Mouse (Mus musculus) myocyte (in vitro differentiated cells): ENCODE measurements around the gene Sept11. TPM values are rescaled to one million over a fixed set of nuclear protein-coding genes. Genes with fewer than 3 reads are reported as not detected.

Experiments used
- H3K27me3 ChIP-seq: one replicate; pipeline ENCODE4 v1.6.1; 2011; ENCODE audit not compliant: control insufficient read depth, insufficient read depth, insufficient read length
- H3K36me3 ChIP-seq: one replicate; pipeline ENCODE4 v1.6.1; 2011; ENCODE audit not compliant: control insufficient read depth, insufficient read depth
- H3K4me2 ChIP-seq: one replicate; pipeline ENCODE4 v1.6.1; 2011; ENCODE audit warnings: low read depth, control low read depth
- H3K4me3 ChIP-seq: one replicate; pipeline ENCODE4 v1.5.1; 2011; ENCODE audit warnings: mild to moderate bottlenecking, control low read depth, moderate library complexity
- H3K79me2 ChIP-seq: one replicate; pipeline ENCODE4 v1.6.1; 2011; ENCODE audit not compliant: control insufficient read depth, insufficient read depth
- H3ac ChIP-seq: one replicate; pipeline ENCODE4 v1.6.1; 2011; ENCODE audit not compliant: control insufficient read depth, insufficient read length
- CEBPB ChIP-seq: IDR thresholded peaks from 2 replicates; pipeline ENCODE4 v1.6.1; 2011; ENCODE audit warnings: mild to moderate bottlenecking, moderate library complexity; ENCODE audit not compliant: poor library complexity, insufficient read depth, severe bottlenecking
- E2F4 ChIP-seq: IDR thresholded peaks from one replicate; pipeline ENCODE4 v1.6.1; 2011; ENCODE audit warnings: mild to moderate bottlenecking, control low read depth, moderate library complexity; ENCODE audit not compliant: insufficient read depth
- MAX ChIP-seq: IDR thresholded peaks from one replicate; pipeline ENCODE4 v1.6.1; 2011; ENCODE audit warnings: low read depth, mild to moderate bottlenecking, control low read depth
- MYOD1 ChIP-seq, 3 experiments: IDR thresholded peaks; one replicate each; pipeline ENCODE4 v1.6.1; 2011; ENCODE audit warnings: control low read depth in 2 of 3, low read depth in 2 of 3, mild to moderate bottlenecking in 2 of 3, moderate library complexity in 1 of 3; ENCODE audit not compliant: insufficient read length in 2 of 3, control insufficient read depth in 1 of 3
- MYOG ChIP-seq, 3 experiments: IDR thresholded peaks; one replicate each; pipeline ENCODE4 v1.6.1; 2011; ENCODE audit warnings: control low read depth in 2 of 3, low read depth in 2 of 3, mild to moderate bottlenecking in 2 of 3; ENCODE audit not compliant: insufficient read length in 2 of 3, control insufficient read depth in 1 of 3, insufficient read depth in 1 of 3
- POLR2A ChIP-seq: IDR thresholded peaks from one replicate; pipeline ENCODE4 v1.6.1; 2011; ENCODE audit warnings: low read depth, mild to moderate bottlenecking, control low read depth, moderate library complexity; ENCODE audit not compliant: insufficient read length
- POLR2AphosphoS2 ChIP-seq: IDR thresholded peaks from one replicate; pipeline ENCODE4 v1.6.1; 2011; ENCODE audit warnings: low read depth, control low read depth; ENCODE audit not compliant: insufficient read length
- REST ChIP-seq: IDR thresholded peaks from one replicate; pipeline ENCODE4 v1.6.1; 2011; ENCODE audit warnings: mild to moderate bottlenecking, control low read depth, moderate library complexity; ENCODE audit not compliant: insufficient read depth, insufficient read length
- SRF ChIP-seq: IDR thresholded peaks from one replicate; pipeline ENCODE4 v1.6.1; 2011; ENCODE audit warnings: low read depth; ENCODE audit not compliant: control insufficient read depth, insufficient read length
- TCF12 ChIP-seq: IDR thresholded peaks from one replicate; pipeline ENCODE4 v1.6.1; 2011; ENCODE audit warnings: mild to moderate bottlenecking, control low read depth; ENCODE audit not compliant: poor library complexity, insufficient read depth, severe bottlenecking
- TCF3 ChIP-seq: IDR thresholded peaks from one replicate; pipeline ENCODE4 v1.6.1; 2011; ENCODE audit warnings: low read depth, control low read depth; ENCODE audit not compliant: insufficient read length
- USF1 ChIP-seq: IDR thresholded peaks from one replicate; pipeline ENCODE4 v1.6.1; 2011; ENCODE audit warnings: low read depth, mild to moderate bottlenecking, control low read depth, moderate library complexity
- polyA plus RNA-seq: library from polyadenylated mRNA; unstranded; fragments of >200 nt; fragmentation: generic; extraction: Trizol; gene quantifications from one replicate; pipeline ENCODE4 v1.2.1, GENCODE M21; 2012; ENCODE audit warnings: missing spikeins

The Sept11 gene
- polyA plus RNA-seq, 1 experiment, result 114 TPM

DNA sequence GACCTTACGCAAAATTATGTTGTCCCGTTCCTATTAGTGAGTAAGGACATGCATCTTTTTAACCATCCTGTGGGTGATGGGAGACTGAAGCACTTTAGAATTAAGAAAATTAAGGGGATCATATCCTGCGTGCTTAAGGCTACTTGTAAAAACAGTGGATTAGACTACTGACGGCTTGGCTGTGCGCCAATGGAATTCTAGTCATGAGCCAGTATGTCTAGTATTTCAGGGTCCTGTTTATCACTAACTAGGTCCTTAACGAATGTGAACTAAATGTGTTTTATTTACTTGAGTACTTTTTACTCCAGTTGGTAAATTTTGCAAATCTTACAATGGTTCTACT, 113.7 kb downstream of the Sept11 start:
- Histone ChIP-seq H3K4me3 (peak overlapping the region; percentile 67), H3K4me2 (peak overlapping the region; percentile 94)
- TF ChIP-seq CEBPB (no peak), REST (no peak), TCF3 (no peak), POLR2AphosphoS2 (no peak), POLR2A (no peak), MYOD1 (IDR thresholded peaks at IDR 0.05; ENCODE audit: control insufficient read depth in 1 of 3, insufficient read length in 2 of 3, low read depth in 2 of 3) (no peak), MAX (no peak)

GRCm38 (mm10) chr5:93207555-93207954, 114.3 kb downstream of the Sept11 start:
- Histone ChIP-seq H3K4me3 (peak overlapping the region; percentile 67), H3K27me3 (no peaks in the 10 kb centered on the region), H3K4me2 (peak overlapping the region; percentile 94), H3ac (no peak overlapping the region), H3K79me2 (peaks cover 32% of the 10 kb centered on the region), H3K36me3 (no peaks in the 10 kb centered on the region)
- no peak for TF ChIP-seq SRF
- TF ChIP-seq MYOD1 (IDR thresholded peaks at IDR 0.05; ENCODE audit: control insufficient read depth in 1 of 3, insufficient read length in 2 of 3, low read depth in 2 of 3), result no peak
- TF ChIP-seq TCF12, result no peak
- TF ChIP-seq E2F4, result no peak
- TF ChIP-seq REST, result no peak
- no peak for TF ChIP-seq POLR2AphosphoS2
- TF ChIP-seq TCF3, result no peak
- TF ChIP-seq CEBPB, result no peak
- TF ChIP-seq POLR2A, result no peak
- no peak for TF ChIP-seq MAX
- no peak for TF ChIP-seq USF1

More for the DNA sequence above, 113.7 kb downstream of the Sept11 start:
- peaks cover 32% of the 10 kb centered on the region for H3K79me2 ChIP-seq
- H3ac ChIP-seq, result peak overlapping the region; percentile 99
- H3K36me3 ChIP-seq, result no peaks in the 10 kb centered on the region
- H3K27me3 ChIP-seq, result no peaks in the 10 kb centered on the region

GRCm38 (mm10) chr5:93218375-93218774, 125.1 kb downstream of the Sept11 start:
- H3K79me2 ChIP-seq, result no peaks in the 10 kb centered on the region
- no peak overlapping the region for H3ac ChIP-seq
- peaks cover 18% of the 10 kb centered on the region for H3K27me3 ChIP-seq
- no peak overlapping the region for H3K4me2 ChIP-seq
- no peak overlapping the region for H3K4me3 ChIP-seq
- no peaks in the 10 kb centered on the region for H3K36me3 ChIP-seq
- no peak for TF ChIP-seq CEBPB
- no peak for TF ChIP-seq TCF3
- TF ChIP-seq E2F4, result no peak
- TF ChIP-seq POLR2AphosphoS2, result no peak
- TF ChIP-seq MYOD1 (IDR thresholded peaks at IDR 0.05; ENCODE audit: control insufficient read depth in 1 of 3, insufficient read length in 2 of 3, low read depth in 2 of 3), result no peak
- TF ChIP-seq POLR2A, result no peak
- no peak for TF ChIP-seq SRF
- TF ChIP-seq MAX, result no peak
- TF ChIP-seq USF1, result no peak
- TF ChIP-seq REST, result no peak
- no peak for TF ChIP-seq MYOG (IDR thresholded peaks at IDR 0.05; ENCODE audit: control insufficient read depth in 1 of 3, insufficient read depth in 1 of 3, insufficient read length in 2 of 3, low read depth in 2 of 3)
- no peak for TF ChIP-seq TCF12

DNA sequence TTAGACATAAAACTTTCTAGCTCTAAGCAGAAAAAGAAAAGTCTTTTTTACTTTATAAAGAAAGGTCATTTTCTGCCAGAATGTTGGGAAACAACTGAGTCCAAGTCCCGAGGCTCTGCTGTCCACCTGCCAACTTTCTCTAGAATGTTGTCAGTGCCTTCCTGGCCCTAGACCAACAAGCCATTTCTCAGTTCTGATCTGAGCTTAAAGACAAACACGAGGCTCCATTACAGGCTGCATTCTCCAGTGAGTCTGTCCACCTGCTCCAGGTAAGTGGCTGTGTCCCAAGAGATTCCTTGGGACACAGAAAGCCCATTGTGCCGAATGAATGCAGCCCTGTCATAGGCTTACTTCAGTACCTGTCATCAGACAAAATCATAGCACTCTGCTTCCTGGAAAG, 128.4 kb downstream of the Sept11 start:
- Histone ChIP-seq H3ac (no peak overlapping the region), H3K4me3 (no peak overlapping the region), H3K27me3 (peaks cover 28% of the 10 kb centered on the region), H3K79me2 (no peaks in the 10 kb centered on the region), H3K4me2 (no peak overlapping the region), H3K36me3 (no peaks in the 10 kb centered on the region)
- no peak for TF ChIP-seq USF1
- TF ChIP-seq POLR2AphosphoS2, result no peak
- no peak for TF ChIP-seq TCF3
- TF ChIP-seq CEBPB, result no peak
- no peak for TF ChIP-seq MYOG (IDR thresholded peaks at IDR 0.05; ENCODE audit: control insufficient read depth in 1 of 3, insufficient read depth in 1 of 3, insufficient read length in 2 of 3, low read depth in 2 of 3)
- no peak for TF ChIP-seq MAX
- TF ChIP-seq SRF, result no peak
- TF ChIP-seq POLR2A, result no peak
- TF ChIP-seq E2F4, result no peak
- no peak for TF ChIP-seq MYOD1 (IDR thresholded peaks at IDR 0.05; ENCODE audit: control insufficient read depth in 1 of 3, insufficient read length in 2 of 3, low read depth in 2 of 3)
- TF ChIP-seq TCF12, result no peak
- TF ChIP-seq REST, result no peak

GRCm38 (mm10) chr5:93224549-93224948, 131.3 kb downstream of the Sept11 start:
- no peaks in the 10 kb centered on the region for H3K79me2 ChIP-seq
- H3ac ChIP-seq, result no peak overlapping the region
- H3K4me3 ChIP-seq, result no peak overlapping the region
- H3K4me2 ChIP-seq, result no peak overlapping the region
- peaks cover 36% of the 10 kb centered on the region for H3K27me3 ChIP-seq
- TF ChIP-seq MYOG (IDR thresholded peaks at IDR 0.05; ENCODE audit: control insufficient read depth in 1 of 3, insufficient read depth in 1 of 3, insufficient read length in 2 of 3, low read depth in 2 of 3) (no peak), TCF12 (no peak), MAX (no peak), E2F4 (no peak), TCF3 (no peak), SRF (no peak), CEBPB (no peak), POLR2A (no peak), USF1 (no peak), MYOD1 (IDR thresholded peaks at IDR 0.05; ENCODE audit: control insufficient read depth in 1 of 3, insufficient read length in 2 of 3, low read depth in 2 of 3) (no peak)
- no peaks in the 10 kb centered on the region for H3K36me3 ChIP-seq

Other genes with a start within 250 kb of the Sept11 start
- not detected for gene Sowahb, start 48.4 kb upstream of the Sept11 start, polyA plus RNA-seq
- gene Ccni, start 113.1 kb downstream of the Sept11 start, polyA plus RNA-seq, result 132 TPM
- gene 2010109A12Rik, start 113.1 kb downstream of the Sept11 start, polyA plus RNA-seq, result not detected
- gene Ccng2, start 173.8 kb downstream of the Sept11 start, polyA plus RNA-seq, result 22.9 TPM